Mouse (Mus musculus): ENCODE measurements at regions not wholly inside any gene's neighbourhood (a gene's known extent, or its start where the extent isn't known, plus 50 kb on each side); places are given as distances from the start of the nearest gene placed in this dataset.

DNA sequence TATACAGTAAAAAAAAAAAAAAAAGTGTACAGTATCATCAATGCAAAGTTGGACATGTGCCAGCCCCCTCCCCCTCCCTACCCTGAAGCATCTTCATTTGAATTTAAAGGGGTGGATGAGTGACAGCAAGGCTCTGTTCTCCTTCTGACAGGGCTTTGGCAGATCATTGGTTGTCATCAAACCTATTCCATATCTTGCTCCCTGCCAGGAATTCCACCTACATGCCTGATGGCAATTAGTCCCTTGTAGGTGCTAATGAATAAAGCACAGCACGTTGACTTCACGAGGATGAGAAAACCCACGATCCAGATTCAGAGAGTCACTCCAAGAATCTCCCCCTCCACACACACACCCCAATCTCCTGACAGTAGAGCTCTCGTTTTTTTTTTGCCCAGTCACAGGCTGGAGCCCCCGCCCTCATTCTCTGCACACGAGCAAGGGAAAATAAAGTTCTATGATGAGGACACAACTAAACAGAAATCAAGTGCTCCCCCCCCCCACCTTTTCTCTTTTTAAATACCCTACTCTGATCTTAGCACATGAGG is 630.9 kb downstream of the Inhba start:
- Histone ChIP-seq H3K36me3 (ENCODE audit: control insufficient read depth, insufficient read depth, low read length) (no peaks in the 10 kb centered on the region), H3K27ac (replicated peaks; ENCODE audit: low read depth, low read length) (no peak overlapping the region), H3K4me1 (ENCODE audit: control insufficient read depth, insufficient read depth, low read length) (no peaks in the 10 kb centered on the region), H3K27me3 (replicated peaks; ENCODE audit: control insufficient read depth, insufficient read depth, low read length) (no peaks in the 10 kb centered on the region), H3K9me3 (ENCODE audit: control insufficient read depth, low read length) (no peaks in the 10 kb centered on the region), H3K4me2 (ENCODE audit: low read depth, low read length) (no peak overlapping the region), H3K4me3 (ENCODE audit: low read depth, low read length) (no peak overlapping the region), H3K9ac (ENCODE audit: low read depth, low read length) (no peak overlapping the region)
- 41% methylated on average over 6 of the region's 6 CpGs for WGBS
- ATAC-seq (ENCODE audit: low read depth) (no peak), DNase-seq (ENCODE audit: low spot score) (peak; percentile 33)

DNA sequence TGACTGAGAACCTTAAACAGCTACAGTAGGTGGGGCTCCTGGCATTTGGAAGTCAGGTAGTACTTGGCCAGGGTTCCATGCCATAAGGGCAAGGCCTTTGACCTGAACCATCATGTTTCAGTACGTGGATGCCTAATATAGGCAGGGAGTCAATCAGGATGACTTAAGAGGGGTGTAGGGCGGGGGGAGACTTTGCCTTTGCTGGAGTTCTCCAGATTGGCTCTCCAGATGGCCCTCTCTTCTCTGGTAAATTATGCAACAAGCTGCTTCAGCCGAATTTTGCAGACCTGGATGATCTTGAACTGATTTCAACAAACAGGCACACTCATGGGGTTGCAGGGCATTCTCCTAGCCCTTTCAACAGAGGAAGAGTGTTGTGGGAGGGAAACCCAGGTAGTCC is 633.7 kb downstream of the Inhba start:
- no peak overlapping the region for H3K9ac ChIP-seq (ENCODE audit: low read depth, low read length)
- H3K4me1 ChIP-seq (ENCODE audit: control insufficient read depth, insufficient read depth, low read length), result no peaks in the 10 kb centered on the region
- H3K4me3 ChIP-seq (ENCODE audit: low read depth, low read length), result no peak overlapping the region
- no peaks in the 10 kb centered on the region for H3K36me3 ChIP-seq (ENCODE audit: control insufficient read depth, insufficient read depth, low read length)
- whole genome bisulfite sequencing, result 63% methylated on average over 3 of the region's 3 CpGs
- ATAC-seq (ENCODE audit: low read depth) (no peak), DNase-seq (ENCODE audit: low spot score) (no peak)
- no peaks in the 10 kb centered on the region for H3K9me3 ChIP-seq (ENCODE audit: control insufficient read depth, low read length)
- H3K4me2 ChIP-seq (ENCODE audit: low read depth, low read length), result no peak overlapping the region
- H3K27ac ChIP-seq (replicated peaks; ENCODE audit: low read depth, low read length), result no peak overlapping the region
- H3K27me3 ChIP-seq (replicated peaks; ENCODE audit: control insufficient read depth, insufficient read depth, low read length), result no peaks in the 10 kb centered on the region

DNA sequence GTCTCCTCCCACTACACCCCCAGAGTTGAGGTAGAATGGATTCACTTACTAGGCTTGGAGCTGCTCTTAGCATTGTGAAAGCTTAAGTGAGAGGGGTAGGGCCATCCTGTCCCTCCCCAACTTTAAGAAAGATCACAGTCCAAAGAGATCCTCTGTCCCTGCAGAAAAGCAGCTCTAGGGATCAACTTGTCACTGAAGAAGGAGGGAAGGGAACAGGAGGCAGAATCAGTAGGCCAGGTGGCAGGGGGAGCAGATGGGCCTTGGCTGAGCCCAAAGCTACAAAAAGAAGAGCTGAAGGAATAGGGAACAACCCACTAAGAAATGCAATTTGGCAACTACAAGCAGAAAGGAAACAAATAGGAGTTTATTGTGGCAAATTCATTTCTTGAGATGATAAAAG is 634.4 kb downstream of the Inhba start:
- Histone ChIP-seq H3K27me3 (replicated peaks; ENCODE audit: control insufficient read depth, insufficient read depth, low read length) (no peaks in the 10 kb centered on the region), H3K9ac (ENCODE audit: low read depth, low read length) (no peak overlapping the region), H3K4me2 (ENCODE audit: low read depth, low read length) (no peak overlapping the region), H3K27ac (replicated peaks; ENCODE audit: low read depth, low read length) (no peak overlapping the region), H3K36me3 (ENCODE audit: control insufficient read depth, insufficient read depth, low read length) (no peaks in the 10 kb centered on the region), H3K9me3 (ENCODE audit: control insufficient read depth, low read length) (no peaks in the 10 kb centered on the region), H3K4me1 (ENCODE audit: control insufficient read depth, insufficient read depth, low read length) (no peaks in the 10 kb centered on the region), H3K4me3 (ENCODE audit: low read depth, low read length) (no peak overlapping the region)
- DNase-seq (ENCODE audit: low spot score) (no peak), ATAC-seq (ENCODE audit: low read depth) (no peak)

DNA sequence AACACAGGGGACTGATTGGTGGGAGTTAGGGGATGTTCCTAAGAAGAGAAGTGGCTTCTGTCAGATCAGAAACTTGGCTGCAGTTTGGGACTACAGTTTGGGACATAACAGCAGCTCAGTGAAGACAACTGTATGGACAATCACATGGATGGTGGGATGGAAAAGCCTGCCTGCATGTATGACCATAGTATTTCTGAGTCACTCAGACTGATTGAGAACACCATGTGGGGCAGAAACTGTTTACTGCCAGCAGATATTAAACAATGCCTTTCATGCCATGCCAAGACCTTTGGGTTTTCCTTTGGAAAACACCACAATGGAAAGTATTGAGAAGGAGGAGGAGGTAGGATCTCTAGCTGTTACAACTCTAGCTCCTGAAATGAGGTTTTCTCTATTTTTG is 635.0 kb downstream of the Inhba start:
- Histone ChIP-seq H3K9me3 (ENCODE audit: control insufficient read depth, low read length) (no peaks in the 10 kb centered on the region), H3K36me3 (ENCODE audit: control insufficient read depth, insufficient read depth, low read length) (no peaks in the 10 kb centered on the region), H3K4me1 (ENCODE audit: control insufficient read depth, insufficient read depth, low read length) (no peaks in the 10 kb centered on the region), H3K27ac (replicated peaks; ENCODE audit: low read depth, low read length) (no peak overlapping the region), H3K4me2 (ENCODE audit: low read depth, low read length) (no peak overlapping the region), H3K9ac (ENCODE audit: low read depth, low read length) (no peak overlapping the region), H3K27me3 (replicated peaks; ENCODE audit: control insufficient read depth, insufficient read depth, low read length) (no peaks in the 10 kb centered on the region), H3K4me3 (ENCODE audit: low read depth, low read length) (no peak overlapping the region)
- ATAC-seq (ENCODE audit: low read depth) (no peak), DNase-seq (ENCODE audit: low spot score) (no peak)

DNA sequence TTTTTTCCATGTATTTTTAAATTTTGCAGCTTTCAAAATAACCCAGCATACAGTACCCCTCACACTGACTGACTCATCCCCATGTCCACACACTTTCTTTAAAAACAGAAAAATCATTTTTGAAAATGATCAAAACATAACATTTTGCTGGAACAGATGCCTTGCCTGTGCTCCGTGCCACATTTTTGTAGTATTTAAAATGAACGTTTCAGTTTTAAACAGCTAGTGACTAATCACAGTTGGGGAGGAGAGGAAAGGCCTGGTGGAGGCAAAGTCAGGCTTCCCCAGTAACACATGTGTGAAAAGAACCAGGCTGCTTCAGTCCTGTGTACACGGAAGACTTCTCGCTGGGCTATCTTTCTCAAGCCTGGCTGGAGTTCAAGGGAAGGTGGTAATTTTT is 644.5 kb downstream of the Inhba start:
- no peak for DNase-seq (ENCODE audit: low spot score)
- WGBS, result 72% methylated on average over 4 of the region's 4 CpGs
- no peaks in the 10 kb centered on the region for H3K4me1 ChIP-seq (ENCODE audit: control insufficient read depth, insufficient read depth, low read length)
- no peaks in the 10 kb centered on the region for H3K9me3 ChIP-seq (ENCODE audit: control insufficient read depth, low read length)
- no peak overlapping the region for H3K27ac ChIP-seq (replicated peaks; ENCODE audit: low read depth, low read length)
- ATAC-seq (ENCODE audit: low read depth), result no peak
- H3K4me2 ChIP-seq (ENCODE audit: low read depth, low read length), result no peak overlapping the region
- H3K4me3 ChIP-seq (ENCODE audit: low read depth, low read length), result no peak overlapping the region
- no peaks in the 10 kb centered on the region for H3K27me3 ChIP-seq (replicated peaks; ENCODE audit: control insufficient read depth, insufficient read depth, low read length)
- H3K9ac ChIP-seq (ENCODE audit: low read depth, low read length), result no peak overlapping the region
- H3K36me3 ChIP-seq (ENCODE audit: control insufficient read depth, insufficient read depth, low read length), result no peaks in the 10 kb centered on the region

DNA sequence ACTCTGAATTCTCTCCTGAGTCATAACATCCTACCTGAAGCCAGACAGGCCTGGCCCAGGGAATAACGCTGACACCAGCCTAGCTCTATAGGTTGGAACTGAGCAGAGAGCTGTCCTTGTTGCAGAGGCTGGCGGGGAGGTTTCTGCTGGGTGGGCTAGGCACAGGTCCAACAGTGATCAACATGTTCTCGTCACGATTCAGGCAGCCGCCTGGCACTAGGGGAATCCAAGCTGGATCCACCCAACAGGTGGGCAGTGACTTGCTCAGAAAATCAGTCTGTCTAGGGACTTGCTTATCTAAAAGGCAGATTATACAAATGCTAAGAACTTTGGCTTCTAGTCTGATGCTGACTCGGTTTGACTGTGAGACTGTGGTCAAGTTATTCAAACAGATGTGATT is 648.2 kb downstream of the Inhba start:
- Histone ChIP-seq H3K4me2 (ENCODE audit: low read depth, low read length) (no peak overlapping the region), H3K9ac (ENCODE audit: low read depth, low read length) (no peak overlapping the region), H3K27me3 (replicated peaks; ENCODE audit: control insufficient read depth, insufficient read depth, low read length) (no peaks in the 10 kb centered on the region), H3K4me3 (ENCODE audit: low read depth, low read length) (no peak overlapping the region), H3K4me1 (ENCODE audit: control insufficient read depth, insufficient read depth, low read length) (no peaks in the 10 kb centered on the region), H3K9me3 (ENCODE audit: control insufficient read depth, low read length) (no peaks in the 10 kb centered on the region), H3K27ac (replicated peaks; ENCODE audit: low read depth, low read length) (no peak overlapping the region), H3K36me3 (ENCODE audit: control insufficient read depth, insufficient read depth, low read length) (no peaks in the 10 kb centered on the region)
- 56% methylated on average over 6 of the region's 6 CpGs for WGBS
- DNase-seq (ENCODE audit: low spot score), result no peak
- ATAC-seq (ENCODE audit: low read depth), result no peak; the same call in 1 of the 2 replicates

DNA sequence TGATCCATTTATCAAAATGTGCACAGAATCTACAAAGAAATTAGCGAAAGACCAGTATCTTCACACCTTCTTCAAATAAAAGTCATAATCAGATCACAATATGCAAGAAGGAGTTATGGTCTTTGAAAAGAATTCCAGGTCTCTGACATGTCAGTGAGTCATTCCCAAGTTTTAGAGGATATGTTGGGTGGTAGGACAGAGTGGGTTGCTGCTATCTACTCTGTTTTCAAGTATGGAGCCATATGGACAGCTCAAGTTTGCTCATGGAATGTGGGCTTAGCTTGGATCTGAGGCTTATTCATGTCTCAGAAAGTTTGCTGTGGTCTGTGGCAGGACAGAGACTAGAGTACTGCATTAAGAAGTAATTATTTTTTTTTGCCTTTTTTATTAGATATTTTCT is 657.0 kb downstream of the Inhba start:
- H3K4me1 ChIP-seq (ENCODE audit: control insufficient read depth, insufficient read depth, low read length), result no peaks in the 10 kb centered on the region
- no peak overlapping the region for H3K4me2 ChIP-seq (ENCODE audit: low read depth, low read length)
- DNase-seq (ENCODE audit: low spot score) (no peak), ATAC-seq (ENCODE audit: low read depth) (no peak)
- no peak overlapping the region for H3K9ac ChIP-seq (ENCODE audit: low read depth, low read length)
- H3K27me3 ChIP-seq (replicated peaks; ENCODE audit: control insufficient read depth, insufficient read depth, low read length), result no peaks in the 10 kb centered on the region
- no peak overlapping the region for H3K27ac ChIP-seq (replicated peaks; ENCODE audit: low read depth, low read length)
- no peaks in the 10 kb centered on the region for H3K9me3 ChIP-seq (ENCODE audit: control insufficient read depth, low read length)
- no peak overlapping the region for H3K4me3 ChIP-seq (ENCODE audit: low read depth, low read length)
- no peaks in the 10 kb centered on the region for H3K36me3 ChIP-seq (ENCODE audit: control insufficient read depth, insufficient read depth, low read length)
- WGBS, result 83% methylated on average over 1 of the region's 1 CpGs

DNA sequence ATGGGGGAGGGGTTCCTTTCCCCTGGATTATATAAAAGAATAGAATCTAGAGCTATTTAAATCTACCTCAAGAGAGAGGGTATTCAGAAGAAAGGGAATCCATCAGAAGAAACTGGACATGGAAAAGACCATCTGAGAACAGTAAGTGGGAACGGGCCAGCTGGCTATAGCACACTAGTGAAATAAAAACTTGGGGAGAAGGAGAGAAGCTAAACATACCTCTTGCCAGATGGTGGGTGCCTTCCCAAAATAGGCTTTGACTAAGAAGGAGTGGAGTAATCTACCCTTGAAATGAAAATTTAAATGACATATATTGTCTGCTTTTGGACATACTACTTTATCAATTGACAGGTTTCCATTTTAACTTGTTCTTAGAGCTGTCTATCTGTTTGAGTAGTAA is 657.6 kb downstream of the Inhba start:
- no peak overlapping the region for H3K4me2 ChIP-seq (ENCODE audit: low read depth, low read length)
- H3K4me1 ChIP-seq (ENCODE audit: control insufficient read depth, insufficient read depth, low read length), result no peaks in the 10 kb centered on the region
- H3K9me3 ChIP-seq (ENCODE audit: control insufficient read depth, low read length), result no peaks in the 10 kb centered on the region
- DNase-seq (ENCODE audit: low spot score), result no peak
- H3K27ac ChIP-seq (replicated peaks; ENCODE audit: low read depth, low read length), result no peak overlapping the region
- H3K27me3 ChIP-seq (replicated peaks; ENCODE audit: control insufficient read depth, insufficient read depth, low read length), result no peaks in the 10 kb centered on the region
- no peaks in the 10 kb centered on the region for H3K36me3 ChIP-seq (ENCODE audit: control insufficient read depth, insufficient read depth, low read length)
- H3K9ac ChIP-seq (ENCODE audit: low read depth, low read length), result no peak overlapping the region
- WGBS, result 79% methylated on average over 1 of the region's 1 CpGs
- no peak for ATAC-seq (ENCODE audit: low read depth)
- H3K4me3 ChIP-seq (ENCODE audit: low read depth, low read length), result no peak overlapping the region

DNA sequence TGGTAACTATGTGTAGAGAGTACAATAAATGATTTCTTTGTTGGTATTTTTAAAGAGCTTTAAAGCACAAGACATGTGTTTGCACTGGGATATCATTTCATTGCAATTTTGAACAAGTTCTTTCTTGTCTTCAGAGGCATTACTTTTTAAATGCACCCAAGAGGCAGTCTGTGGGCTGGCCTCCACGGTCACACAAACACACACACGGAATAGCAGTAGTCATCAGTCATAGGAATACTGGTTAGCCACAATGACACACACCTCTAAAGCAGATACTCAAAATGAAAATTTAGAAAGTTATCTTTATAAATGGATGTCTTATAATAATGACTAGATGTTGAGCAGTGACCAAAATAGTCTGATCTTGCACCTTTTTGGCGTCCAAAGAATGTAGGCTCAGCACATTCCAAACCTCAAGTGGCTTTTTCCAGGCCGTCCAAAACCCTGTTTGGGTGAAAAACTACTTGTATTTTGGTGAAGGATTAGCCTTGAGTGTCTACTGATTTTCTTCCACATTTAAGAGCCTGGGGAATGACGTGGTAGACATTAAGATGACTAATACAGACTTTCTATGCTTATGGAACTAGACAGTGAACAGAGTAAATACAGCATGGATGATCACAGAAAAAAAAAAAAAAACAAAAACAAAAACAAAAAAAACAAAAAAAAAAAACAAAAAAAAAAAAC is 658.5 kb downstream of the Inhba start:
- ATAC-seq (ENCODE audit: low read depth) (0 out of 2 replicates have a peak, but pooled peaks have one; percentile 18), DNase-seq (ENCODE audit: low spot score) (peak; percentile 19)
- 55% methylated on average over 5 of the region's 5 CpGs for WGBS
- Histone ChIP-seq H3K36me3 (ENCODE audit: control insufficient read depth, insufficient read depth, low read length) (no peaks in the 10 kb centered on the region), H3K27me3 (replicated peaks; ENCODE audit: control insufficient read depth, insufficient read depth, low read length) (no peaks in the 10 kb centered on the region), H3K9me3 (ENCODE audit: control insufficient read depth, low read length) (no peaks in the 10 kb centered on the region), H3K4me2 (ENCODE audit: low read depth, low read length) (no peak overlapping the region), H3K4me1 (ENCODE audit: control insufficient read depth, insufficient read depth, low read length) (no peaks in the 10 kb centered on the region), H3K9ac (ENCODE audit: low read depth, low read length) (no peak overlapping the region), H3K27ac (replicated peaks; ENCODE audit: low read depth, low read length) (no peak overlapping the region), H3K4me3 (ENCODE audit: low read depth, low read length) (no peak overlapping the region)

Measured in embryonic facial prominence, embryonic 14.5 days (tissue).